8 mouse cellular contexts compared by ENCODE assay signal in the genomic region with DNA sequence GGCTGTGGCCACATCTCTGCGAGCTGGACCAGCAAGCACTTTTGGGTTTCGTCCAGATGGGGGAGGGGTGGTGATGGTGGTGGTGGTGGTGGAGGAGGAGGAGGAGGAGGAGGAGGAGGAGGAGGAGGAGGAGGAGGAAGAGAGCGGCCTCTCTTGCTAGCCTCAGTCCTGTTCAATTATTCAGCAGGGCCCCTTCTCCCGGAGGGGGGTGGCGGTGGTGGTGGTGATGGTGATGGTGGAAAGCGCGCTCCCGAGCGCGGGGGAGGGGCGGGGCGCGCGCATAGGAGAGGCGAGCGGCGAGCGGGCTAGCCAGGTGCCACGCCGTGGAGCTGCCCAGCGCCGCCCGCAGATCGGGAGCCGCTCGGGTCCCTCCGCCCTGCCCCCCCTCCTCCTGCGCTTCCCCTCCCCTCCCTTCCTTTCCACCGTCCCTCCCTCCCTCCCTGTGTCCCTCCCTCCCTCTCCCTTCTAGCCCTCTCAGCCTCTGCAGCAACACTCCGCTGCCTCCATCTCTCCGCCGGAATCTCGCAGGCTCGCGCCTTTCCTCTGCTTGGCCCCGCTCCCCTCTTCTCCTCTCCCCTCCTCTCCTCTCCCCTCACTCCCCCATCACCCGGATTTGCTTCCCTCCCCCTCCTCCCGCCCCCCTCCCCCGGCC. TPM values are rescaled to one million over a fixed set of nuclear protein-coding genes. Genes with fewer than 3 reads are reported as not detected.
DNase-seq lines count a peak whose midpoint lies in the region; ATAC-seq lines count a peak whose summit lies in the region.

No protein-coding gene starts in this region.

- H3K27ac ChIP-seq in embryonic facial prominence, embryonic 15.5 days (replicated peaks), result no peak overlapping the region
- H3K27ac ChIP-seq in intestine, embryonic 16.5 days (ENCODE audit: low read length), result no peak overlapping the region
- no peak overlapping the region for H3K27ac ChIP-seq in liver, embryonic 12.5 days

- WGBS in embryonic facial prominence, embryonic 15.5 days, result 0% methylated on average over 19 of the region's 39 CpGs
- WGBS in intestine, embryonic 16.5 days, result 1% methylated on average over 31 of the region's 39 CpGs
- WGBS in liver, embryonic 12.5 days (ENCODE audit: insufficient replicate concordance), result 9% methylated on average over 14 of the region's 39 CpGs

- H3K4me1 ChIP-seq in embryonic facial prominence, embryonic 15.5 days, result peaks cover 16% of the 10 kb centered on the region
- H3K4me1 ChIP-seq in intestine, embryonic 16.5 days (ENCODE audit: control insufficient read depth, insufficient read depth, low read length), result peaks cover 10% of the 10 kb centered on the region; the same call in 1 of the 2 replicates
- peaks cover 13% of the 10 kb centered on the region; the same call in 1 of the 2 replicates for H3K4me1 ChIP-seq in liver, embryonic 12.5 days

- ATAC-seq in embryonic facial prominence, embryonic 15.5 days (ENCODE audit: insufficient number of reproducible peaks, low FRiP score, low TSS enrichment, low read depth), result no peak; the same call in 1 of the 2 replicates
- ATAC-seq in intestine, embryonic 16.5 days, result peak; percentile 14; the same call in 1 of the 2 replicates
- no peak for ATAC-seq in liver, embryonic 12.5 days

- no peak overlapping the region for H3K9ac ChIP-seq in embryonic facial prominence, embryonic 15.5 days
- H3K9ac ChIP-seq in intestine, embryonic 16.5 days (ENCODE audit: low read depth, low read length), result peak overlapping the region; percentile 64
- no peak overlapping the region for H3K9ac ChIP-seq in liver, embryonic 12.5 days

- H3K4me3 ChIP-seq in embryonic facial prominence, embryonic 15.5 days (replicated peaks), result peak overlapping the region; percentile 52
- H3K4me3 ChIP-seq in intestine, embryonic 16.5 days (ENCODE audit: low read length), result peak overlapping the region; percentile 53
- peak overlapping the region; percentile 46 for H3K4me3 ChIP-seq in liver, embryonic 12.5 days

- peak overlapping the region; percentile 93 for H3K4me2 ChIP-seq in embryonic facial prominence, embryonic 15.5 days (replicated peaks)
- peak overlapping the region; percentile 75 for H3K4me2 ChIP-seq in intestine, embryonic 16.5 days (ENCODE audit: low read depth, low read length)
- H3K4me2 ChIP-seq in liver, embryonic 12.5 days, result peak overlapping the region; percentile 58

- peaks cover 91% of the 10 kb centered on the region for H3K27me3 ChIP-seq in embryonic facial prominence, embryonic 15.5 days
- peaks cover 84% of the 10 kb centered on the region for H3K27me3 ChIP-seq in intestine, embryonic 16.5 days (replicated peaks; ENCODE audit: control insufficient read depth, insufficient read depth, low read length)
- H3K27me3 ChIP-seq in liver, embryonic 12.5 days (replicated peaks), result peaks cover 100% of the 10 kb centered on the region

- H3K36me3 ChIP-seq in embryonic facial prominence, embryonic 15.5 days, result no peaks in the 10 kb centered on the region
- H3K36me3 ChIP-seq in intestine, embryonic 16.5 days (ENCODE audit: control insufficient read depth, insufficient read depth, low read length), result no peaks in the 10 kb centered on the region
- no peaks in the 10 kb centered on the region for H3K36me3 ChIP-seq in liver, embryonic 12.5 days

- peak; percentile 47 for DNase-seq in adrenal gland, adult 2 months
- DNase-seq in adrenal gland, adult 8-10 months, result no peak
- peak; percentile 24 for DNase-seq in NIH3T3 (ENCODE audit: low read depth)
- DNase-seq in right cerebral cortex, postnatal 25 days, result peak; percentile 80
- DNase-seq in urinary bladder, postnatal 10 days (ENCODE audit: low spot score), result no peak

- H3K9me3 ChIP-seq in embryonic facial prominence, embryonic 15.5 days (replicated peaks), result no peaks in the 10 kb centered on the region
- no peaks in the 10 kb centered on the region for H3K9me3 ChIP-seq in intestine, embryonic 16.5 days (ENCODE audit: control insufficient read depth, low read length)
- no peaks in the 10 kb centered on the region for H3K9me3 ChIP-seq in liver, embryonic 12.5 days (replicated peaks)

RNA-seq across cellular contexts. Expression of gene Slc22a12, which starts 45.6 kb away (rescaled TPM):
- total RNA-seq in adrenal gland, adult 2 months (2021), result under 1 TPM; 0.37 to 0.45 TPM
- polyA plus RNA-seq in adrenal gland, adult 2 months (2012; rRNA removed), result 0.11 and 0.32 TPM in 2 replicates
- total RNA-seq in adrenal gland, adult 8-10 months (2022), result under 1 TPM in 1 of 4 experiments, not detected in 3; 0.31 TPM
- not detected in 2 replicates for polyA plus RNA-seq in embryonic facial prominence, embryonic 15.5 days (2015; fragmentation: Nextera tagmentation; extraction: Ambion mirVana)
- polyA plus RNA-seq in intestine, embryonic 16.5 days (2015; fragmentation: Nextera tagmentation; extraction: Ambion mirVana), result not detected in 2 replicates
- polyA plus RNA-seq in liver, embryonic 12.5 days (2016; fragmentation: Nextera tagmentation; extraction: Ambion mirVana), result not detected in 2 replicates

Comparison
In these comparisons a context has a peak if more than half of its experiments do, and no peak if none do; other contexts are left out.
1. DNase-seq: peak in adrenal gland, adult 2 months (single experiment), NIH3T3 (single experiment) and right cerebral cortex, postnatal 25 days (single experiment); none in adrenal gland, adult 8-10 months (single experiment) and urinary bladder, postnatal 10 days (single experiment).
2. Peak in every context shown above with its lines, with median percentiles within 50 percentile points of each other: H3K4me2 ChIP-seq and H3K4me3 ChIP-seq.